Mouse (Mus musculus) cerebellum, adult 2 months (tissue): ENCODE results near the gene Cblb.

Experiments used
- CTCF ChIP-seq: fragments of 200-500 bp; IDR thresholded peaks from 2 replicates; pipeline ENCODE4 v1.5.1; 2011; ENCODE audit warnings: low read depth, mild to moderate bottlenecking, control low read depth, low read length, moderate library complexity, borderline replicate concordance; ENCODE audit not compliant: insufficient read depth
- POLR2A ChIP-seq: fragments of 200-500 bp; IDR thresholded peaks from 2 replicates; pipeline ENCODE4 v1.6.1; 2011; ENCODE audit warnings: low read length, control low read depth, borderline replicate concordance; ENCODE audit not compliant: insufficient read depth

DNA sequence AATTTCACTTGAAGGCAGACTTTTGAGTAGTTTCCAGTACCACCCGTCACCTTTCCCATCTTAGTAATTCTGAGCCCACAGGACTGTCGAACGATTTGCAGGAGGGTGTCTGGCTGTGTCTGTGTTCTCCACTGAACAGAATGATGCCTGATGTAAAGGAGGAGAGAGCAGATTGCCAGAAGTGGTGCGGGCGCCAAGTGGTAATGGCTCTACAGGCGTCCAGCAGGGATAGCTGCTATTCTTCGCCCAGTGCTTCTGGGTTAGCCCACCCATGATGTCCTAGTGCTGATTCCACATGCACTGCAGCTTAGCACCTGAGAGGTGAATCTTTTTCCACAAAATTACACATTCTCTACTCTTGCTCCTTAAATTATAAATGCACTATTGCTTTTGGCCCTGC lies 45.6 kb downstream of the Cblb start:
- no peak for TF ChIP-seq POLR2A
- TF ChIP-seq CTCF, result no peak
